Mouse (Mus musculus): ENCODE data around the gene Itfg2. TPM values are rescaled to one million over a fixed set of nuclear protein-coding genes. Genes with fewer than 3 reads are reported as not detected.

Gene Itfg2
- 35.2 and 38.1 TPM in 2 replicates for polyA plus RNA-seq (2015; fragmentation: Nextera tagmentation; extraction: Ambion mirVana)

- H3K9ac ChIP-seq = peak within 1 kb of the TSS; percentile 74
- peak; percentile 96 for ATAC-seq
- peak within 1 kb of the TSS; percentile 61 for H3K4me3 ChIP-seq
- peak within 1 kb of the TSS; percentile 68 for H3K4me2 ChIP-seq
- H3K27me3 ChIP-seq = no peaks in the 10 kb centered on the region
- WGBS = 0% methylated on average over 42 of the region's 42 CpGs
- H3K4me1 ChIP-seq = peaks cover 7% of the 10 kb centered on the region
- peak within 1 kb of the TSS; percentile 91 for H3K27ac ChIP-seq
- H3K36me3 ChIP-seq (ENCODE audit: poor library complexity, severe bottlenecking) = peaks cover 23% of the 10 kb centered on the region
- H3K9me3 ChIP-seq (replicated peaks) = no peaks in the 10 kb centered on the region
Observed at GRCm38 (mm10) chr6:128424269-128425019, at the start of gene Itfg2. Gene Itfg2 (minus strand): TSS chr6:128424931.

GRCm38 (mm10) chr6:128474112-128474511 is 49.4 kb upstream of the Itfg2 start:
- Histone ChIP-seq H3K36me3 (ENCODE audit: poor library complexity, severe bottlenecking) (no peaks in the 10 kb centered on the region), H3K9ac (no peak overlapping the region), H3K4me2 (no peak overlapping the region), H3K27ac (no peak overlapping the region), H3K27me3 (no peaks in the 10 kb centered on the region), H3K9me3 (replicated peaks) (no peaks in the 10 kb centered on the region), H3K4me3 (no peak overlapping the region), H3K4me1 (no peaks in the 10 kb centered on the region)
- 93% methylated on average over 6 of the region's 6 CpGs for WGBS
- ATAC-seq = no peak

- Histone ChIP-seq H3K9me3 (replicated peaks) (no peaks in the 10 kb centered on the region), H3K9ac (no peak overlapping the region), H3K36me3 (ENCODE audit: poor library complexity, severe bottlenecking) (no peaks in the 10 kb centered on the region), H3K4me1 (peaks cover 11% of the 10 kb centered on the region), H3K27me3 (no peaks in the 10 kb centered on the region), H3K4me2 (no peak overlapping the region), H3K4me3 (no peak overlapping the region), H3K27ac (no peak overlapping the region)
- ATAC-seq = no peak
- 10% methylated on average over 12 of the region's 12 CpGs for WGBS
Observed at GRCm38 (mm10) chr6:128469451-128469850, 44.7 kb upstream of the Itfg2 start.

GRCm38 (mm10) chr6:128467298-128467697 is 42.6 kb upstream of the Itfg2 start:
- ATAC-seq = no peak
- H3K27me3 ChIP-seq = no peaks in the 10 kb centered on the region
- no peak overlapping the region for H3K4me3 ChIP-seq
- H3K36me3 ChIP-seq (ENCODE audit: poor library complexity, severe bottlenecking) = no peaks in the 10 kb centered on the region
- WGBS = 51% methylated on average over 2 of the region's 2 CpGs
- H3K4me2 ChIP-seq = no peak overlapping the region
- no peak overlapping the region for H3K27ac ChIP-seq
- no peak overlapping the region for H3K9ac ChIP-seq
- peaks cover 11% of the 10 kb centered on the region for H3K4me1 ChIP-seq
- H3K9me3 ChIP-seq (replicated peaks) = no peaks in the 10 kb centered on the region

GRCm38 (mm10) chr6:128466563-128466962 is 41.8 kb upstream of the Itfg2 start:
- Histone ChIP-seq H3K27me3 (no peaks in the 10 kb centered on the region), H3K27ac (no peak overlapping the region), H3K9me3 (replicated peaks) (no peaks in the 10 kb centered on the region), H3K4me3 (no peak overlapping the region), H3K4me2 (no peak overlapping the region), H3K9ac (no peak overlapping the region), H3K36me3 (ENCODE audit: poor library complexity, severe bottlenecking) (no peaks in the 10 kb centered on the region), H3K4me1 (peaks cover 11% of the 10 kb centered on the region)
- WGBS = 68% methylated on average over 3 of the region's 3 CpGs
- no peak for ATAC-seq

- no peak overlapping the region for H3K4me2 ChIP-seq
- no peaks in the 10 kb centered on the region for H3K36me3 ChIP-seq (ENCODE audit: poor library complexity, severe bottlenecking)
- no peak overlapping the region for H3K9ac ChIP-seq
- 23% methylated on average over 6 of the region's 7 CpGs for WGBS
- no peak overlapping the region for H3K4me3 ChIP-seq
- no peaks in the 10 kb centered on the region for H3K9me3 ChIP-seq (replicated peaks)
- H3K27me3 ChIP-seq = no peaks in the 10 kb centered on the region
- ATAC-seq = peak; percentile 70
- H3K4me1 ChIP-seq = peaks cover 11% of the 10 kb centered on the region
- no peak overlapping the region for H3K27ac ChIP-seq
Observed at GRCm38 (mm10) chr6:128466043-128466442, 41.3 kb upstream of the Itfg2 start.

- Histone ChIP-seq H3K9me3 (replicated peaks) (no peaks in the 10 kb centered on the region), H3K27me3 (no peaks in the 10 kb centered on the region), H3K4me2 (no peak overlapping the region), H3K9ac (no peak overlapping the region), H3K4me3 (no peak overlapping the region), H3K27ac (no peak overlapping the region), H3K4me1 (peaks cover 11% of the 10 kb centered on the region), H3K36me3 (ENCODE audit: poor library complexity, severe bottlenecking) (no peaks in the 10 kb centered on the region)
- ATAC-seq = no peak
- WGBS = 90% methylated on average over 4 of the region's 4 CpGs
Observed at GRCm38 (mm10) chr6:128464996-128465395, 40.3 kb upstream of the Itfg2 start.

GRCm38 (mm10) chr6:128461606-128462005 is 36.9 kb upstream of the Itfg2 start:
- H3K4me1 ChIP-seq = peaks cover 10% of the 10 kb centered on the region
- no peak for ATAC-seq
- no peak overlapping the region for H3K4me3 ChIP-seq
- no peaks in the 10 kb centered on the region for H3K36me3 ChIP-seq (ENCODE audit: poor library complexity, severe bottlenecking)
- no peak overlapping the region for H3K4me2 ChIP-seq
- no peaks in the 10 kb centered on the region for H3K9me3 ChIP-seq (replicated peaks)
- no peak overlapping the region for H3K9ac ChIP-seq
- no peaks in the 10 kb centered on the region for H3K27me3 ChIP-seq
- no peak overlapping the region for H3K27ac ChIP-seq

GRCm38 (mm10) chr6:128460729-128461503 is 36.2 kb upstream of the Itfg2 start:
- H3K36me3 ChIP-seq (ENCODE audit: poor library complexity, severe bottlenecking) = no peaks in the 10 kb centered on the region
- H3K9me3 ChIP-seq (replicated peaks) = no peaks in the 10 kb centered on the region
- WGBS = 77% methylated on average over 14 of the region's 14 CpGs
- H3K27ac ChIP-seq = no peak overlapping the region
- H3K4me2 ChIP-seq = no peak overlapping the region
- no peak overlapping the region for H3K9ac ChIP-seq
- ATAC-seq = no peak
- H3K4me3 ChIP-seq = no peak overlapping the region
- peaks cover 3% of the 10 kb centered on the region for H3K4me1 ChIP-seq
- no peaks in the 10 kb centered on the region for H3K27me3 ChIP-seq

- H3K4me3 ChIP-seq = no peak overlapping the region
- ATAC-seq = no peak
- 33% methylated on average over 2 of the region's 2 CpGs for WGBS
- H3K27ac ChIP-seq = no peak overlapping the region
- H3K9me3 ChIP-seq (replicated peaks) = no peaks in the 10 kb centered on the region
- H3K4me1 ChIP-seq = no peaks in the 10 kb centered on the region
- no peaks in the 10 kb centered on the region for H3K27me3 ChIP-seq
- no peak overlapping the region for H3K9ac ChIP-seq
- no peak overlapping the region for H3K4me2 ChIP-seq
- no peaks in the 10 kb centered on the region for H3K36me3 ChIP-seq (ENCODE audit: poor library complexity, severe bottlenecking)
Observed at GRCm38 (mm10) chr6:128460321-128460720, 35.6 kb upstream of the Itfg2 start.

- no peak for ATAC-seq
- Histone ChIP-seq H3K36me3 (ENCODE audit: poor library complexity, severe bottlenecking) (no peaks in the 10 kb centered on the region), H3K27ac (no peak overlapping the region), H3K4me3 (no peak overlapping the region), H3K4me1 (no peaks in the 10 kb centered on the region), H3K4me2 (no peak overlapping the region), H3K9ac (no peak overlapping the region), H3K9me3 (replicated peaks) (no peaks in the 10 kb centered on the region), H3K27me3 (no peaks in the 10 kb centered on the region)
- WGBS = 84% methylated on average over 5 of the region's 5 CpGs
Observed at GRCm38 (mm10) chr6:128457186-128457585, 32.5 kb upstream of the Itfg2 start.

GRCm38 (mm10) chr6:128455835-128456605 is 31.3 kb upstream of the Itfg2 start:
- Histone ChIP-seq H3K36me3 (ENCODE audit: poor library complexity, severe bottlenecking) (no peaks in the 10 kb centered on the region), H3K27me3 (no peaks in the 10 kb centered on the region), H3K4me3 (no peak overlapping the region), H3K27ac (no peak overlapping the region), H3K4me2 (no peak overlapping the region), H3K4me1 (no peaks in the 10 kb centered on the region), H3K9ac (no peak overlapping the region), H3K9me3 (replicated peaks) (no peaks in the 10 kb centered on the region)
- ATAC-seq = no peak; the same call in 1 of the 2 replicates
- 85% methylated on average over 12 of the region's 12 CpGs for WGBS

Data from forebrain, embryonic 13.5 days (tissue).